Mouse (Mus musculus): ENCODE results near the gene N4bp1.

Gene N4bp1

DNA sequence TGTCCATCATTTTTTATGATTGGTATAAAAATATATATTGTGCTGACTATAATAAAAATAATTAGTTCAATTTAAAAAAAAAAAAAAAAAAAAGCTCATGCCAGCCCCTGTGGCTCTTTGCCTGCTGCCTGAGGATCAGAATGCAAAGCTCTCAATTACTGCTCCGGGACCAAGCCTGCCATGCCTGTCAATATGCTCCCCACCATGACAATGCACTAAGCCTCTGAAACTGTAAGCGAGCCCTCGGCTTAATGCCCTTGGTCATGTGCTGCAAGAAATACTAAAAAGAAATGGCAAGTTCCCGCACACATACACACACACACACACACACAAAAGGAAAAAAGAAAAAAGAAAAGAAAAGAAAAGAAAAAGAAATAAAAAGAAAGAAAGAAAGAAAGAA is 60.3 kb downstream of the N4bp1 start:
- DNase-seq (ENCODE audit: low spot score) = no peak

DNA sequence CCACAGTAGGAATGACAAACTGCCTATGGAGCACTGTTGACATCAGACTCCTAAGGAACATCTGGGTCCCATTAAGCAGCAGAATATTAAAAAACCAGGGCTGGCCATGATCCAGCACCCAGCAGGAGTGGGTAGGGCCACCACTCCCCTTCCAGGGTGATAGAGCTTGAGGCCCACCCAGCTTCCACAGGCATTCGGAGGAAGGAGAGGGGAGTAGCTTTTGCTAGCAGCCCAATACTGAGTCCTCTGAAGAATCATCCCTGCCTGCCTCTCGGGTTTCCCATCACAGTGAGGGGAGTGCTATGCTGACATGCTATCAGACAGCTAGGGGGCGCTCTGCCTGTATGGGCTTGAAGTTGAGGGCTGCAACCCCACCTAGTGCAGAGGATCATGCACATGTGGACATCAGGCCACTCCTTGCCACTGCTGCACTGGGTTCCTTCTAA is 64.3 kb downstream of the N4bp1 start:
- DNase-seq (ENCODE audit: low spot score) = no peak

DNA sequence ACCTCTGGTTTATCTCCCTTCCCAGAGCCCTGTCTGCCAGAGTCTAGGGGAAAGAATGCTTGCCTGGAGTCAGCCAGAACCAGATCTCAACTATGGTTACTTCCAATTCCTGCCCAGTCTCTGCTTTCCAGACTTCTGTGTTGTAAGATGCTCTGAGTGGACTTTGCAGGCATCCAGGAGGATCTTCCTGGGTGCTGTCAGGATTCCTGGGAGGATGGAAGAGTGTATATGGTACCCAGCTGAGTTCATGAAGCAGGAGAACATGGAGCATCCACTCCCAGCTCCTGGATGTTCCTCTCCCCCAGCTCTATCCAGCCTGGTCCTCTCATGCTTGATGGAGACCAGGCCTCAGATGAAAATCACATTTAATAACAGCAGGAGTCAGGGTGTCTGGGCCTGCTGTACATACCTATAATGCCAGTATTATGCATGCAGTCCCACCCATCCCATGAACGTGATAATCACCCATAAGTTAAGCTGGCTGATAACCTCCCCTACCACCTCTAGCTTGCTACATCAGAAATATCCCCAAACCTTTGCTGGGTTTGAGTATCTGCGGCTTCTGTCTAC is 64.8 kb downstream of the N4bp1 start:
- no peak for DNase-seq (ENCODE audit: low spot score)

DNA sequence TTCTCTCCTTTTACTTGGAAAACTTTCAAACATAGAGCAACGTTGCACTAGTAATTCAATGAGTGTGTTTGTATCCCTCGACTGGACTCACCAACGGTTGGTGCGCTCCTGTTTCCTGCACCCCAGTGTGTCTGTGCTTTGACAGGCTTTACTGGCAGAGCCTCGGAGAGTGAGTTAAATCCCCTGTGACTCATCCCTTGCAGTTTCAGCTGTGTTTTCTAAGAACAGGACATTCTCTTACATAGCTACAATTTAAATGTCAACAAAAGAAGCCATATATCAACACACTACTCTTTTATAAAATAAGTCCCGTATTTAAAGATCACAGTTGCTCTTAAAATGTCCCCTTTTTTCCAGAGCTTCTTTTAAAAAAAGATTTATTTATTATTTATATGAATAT is 65.6 kb downstream of the N4bp1 start:
- DNase-seq (ENCODE audit: low spot score) = no peak

DNA sequence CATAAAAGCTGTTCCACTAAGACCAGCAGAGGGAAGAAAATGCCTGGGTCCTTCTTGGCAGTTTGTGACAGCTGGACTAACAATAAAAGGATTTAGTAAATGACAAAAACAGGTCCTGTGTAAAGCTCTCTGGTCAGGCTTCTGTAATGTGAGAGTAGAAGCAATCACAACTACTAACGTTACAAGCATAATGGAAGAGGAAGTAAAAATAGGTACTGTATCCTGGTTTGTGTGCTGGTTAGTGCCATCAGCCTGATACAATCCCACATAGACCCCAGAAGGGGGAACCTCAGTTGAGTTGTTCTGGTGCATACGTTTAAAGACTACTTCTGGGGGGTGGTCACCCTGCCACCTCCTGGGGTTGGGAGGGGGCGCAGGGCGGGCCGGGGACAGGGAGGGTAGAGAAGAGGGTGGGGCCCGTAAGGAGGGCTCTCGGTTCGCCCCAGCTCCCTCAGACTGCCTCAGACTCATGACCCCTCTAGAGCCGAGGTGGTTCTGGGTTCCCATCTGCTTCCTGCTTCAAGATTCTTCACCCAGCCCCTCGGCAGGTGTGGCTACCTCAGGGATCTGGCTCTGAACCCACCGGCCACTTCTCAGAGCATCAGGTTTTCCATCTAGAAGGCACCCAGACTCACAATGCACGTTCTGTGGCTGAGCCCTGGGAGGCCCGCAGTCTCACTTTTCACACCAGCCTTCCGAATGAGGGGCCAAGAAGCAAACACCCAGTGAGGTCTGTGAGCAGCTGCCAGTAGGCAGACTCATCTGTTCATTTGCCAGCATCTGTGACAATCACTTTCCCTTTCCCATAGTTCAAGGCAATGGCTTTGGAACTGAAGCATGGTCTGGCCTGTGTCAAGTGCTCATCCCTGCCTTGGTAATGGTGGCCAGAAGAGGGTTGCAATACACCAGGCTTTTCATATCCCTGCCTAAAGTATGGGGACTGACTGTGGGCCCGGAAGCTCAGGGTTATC is 75.8 kb downstream of the N4bp1 start:
- DNase-seq (ENCODE audit: low spot score) = no peak

DNA sequence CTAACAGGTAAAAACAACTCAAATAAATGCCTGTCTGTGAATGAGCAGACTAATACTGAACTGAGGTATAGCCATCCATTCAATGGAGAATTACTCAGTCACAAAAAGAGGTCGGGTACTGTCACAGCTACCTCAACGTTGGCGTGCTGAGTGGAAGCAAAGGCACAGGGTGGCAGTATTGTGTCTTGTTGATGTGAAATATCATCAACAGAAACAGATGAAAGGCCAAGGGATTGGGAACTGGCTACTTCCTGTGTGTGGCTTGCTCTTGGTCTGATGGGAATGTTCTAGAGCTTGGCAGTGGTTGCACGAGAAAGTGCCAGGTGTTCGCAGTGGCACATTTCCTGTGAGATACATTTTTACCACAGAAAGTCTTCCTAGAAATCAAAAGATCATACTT is 76.8 kb downstream of the N4bp1 start:
- no peak for DNase-seq (ENCODE audit: low spot score)

DNA sequence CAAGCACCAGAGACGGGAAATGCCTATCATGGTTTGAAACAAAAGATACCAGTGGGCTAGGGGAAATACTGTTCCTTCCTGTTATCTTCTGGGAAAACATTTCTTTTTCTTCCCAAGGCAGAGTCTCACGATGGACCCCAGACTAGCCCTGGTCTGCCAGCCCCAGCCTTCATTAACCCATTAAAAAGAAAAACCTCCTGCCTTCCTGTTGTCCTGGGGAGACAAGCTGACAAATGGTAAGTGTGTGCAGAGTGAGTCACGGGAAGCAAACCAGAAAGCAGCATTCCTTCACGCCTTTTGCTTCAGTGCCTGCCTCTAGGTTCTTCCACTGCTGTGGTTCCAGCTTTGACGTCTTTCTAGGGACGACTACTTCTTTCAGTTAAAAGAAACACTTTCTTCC is 83.1 kb downstream of the N4bp1 start:
- no peak for DNase-seq (ENCODE audit: low spot score)

DNA sequence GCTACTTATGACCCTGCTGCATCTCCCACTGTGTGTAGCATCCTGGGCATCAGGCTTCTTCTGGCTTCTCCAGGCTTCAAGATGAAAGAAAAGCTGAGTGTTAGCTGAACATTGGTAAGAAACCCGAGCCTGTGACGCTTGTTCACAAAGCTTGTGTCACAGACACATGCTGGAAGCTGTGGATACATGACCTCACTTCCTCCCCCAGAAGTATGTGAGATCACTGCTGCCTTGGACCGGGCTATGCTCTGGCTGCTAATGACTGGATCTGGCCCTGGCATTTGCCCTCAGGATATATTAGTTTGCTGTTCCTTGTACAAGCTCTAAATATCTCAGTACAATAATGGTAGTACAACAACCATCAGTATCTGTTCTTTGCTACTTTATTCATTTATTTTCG is 84.1 kb downstream of the N4bp1 start:
- DNase-seq (ENCODE audit: low spot score) = no peak

DNA sequence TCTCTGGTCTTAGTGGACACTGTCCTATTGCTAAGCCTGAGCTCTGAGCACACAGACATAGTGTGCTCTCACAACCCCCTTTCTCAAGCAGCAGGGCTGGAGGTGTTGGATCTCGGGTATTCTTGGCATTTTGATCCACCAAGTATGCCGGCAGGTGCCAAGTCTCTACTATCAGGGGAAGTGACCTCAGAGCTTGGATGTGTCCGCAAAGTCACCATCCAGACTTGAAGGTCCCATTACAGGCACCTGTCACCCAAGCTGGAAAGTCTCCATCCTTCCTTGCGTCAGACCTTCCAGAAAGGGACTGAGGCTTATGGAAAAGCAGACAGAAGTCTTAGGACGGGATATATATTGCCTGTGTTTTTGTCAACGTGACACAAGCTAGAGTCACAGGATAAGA is 86.9 kb downstream of the N4bp1 start:
- DNase-seq (ENCODE audit: low spot score) = no peak

DNA sequence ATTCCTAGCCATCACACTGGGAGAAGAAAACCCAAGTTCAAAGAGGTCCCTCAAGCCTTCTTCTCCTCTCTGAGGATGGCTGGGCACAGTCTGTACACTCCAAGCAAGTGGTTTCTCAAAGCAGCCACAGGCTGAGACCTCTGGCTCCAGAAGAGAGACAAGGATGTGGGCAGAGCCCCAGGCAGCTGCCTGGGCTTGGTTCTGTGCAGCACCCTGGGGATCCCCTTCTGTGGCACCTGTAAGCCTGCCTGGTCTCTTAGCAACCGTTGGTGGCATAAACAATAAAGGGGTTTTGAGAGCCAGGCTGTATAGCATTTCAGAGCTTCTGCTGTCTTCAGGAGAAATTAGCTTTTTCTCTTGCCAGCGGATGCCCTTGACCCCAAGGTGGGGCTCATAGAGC is 87.4 kb downstream of the N4bp1 start:
- DNase-seq (ENCODE audit: low spot score) = no peak

DNA sequence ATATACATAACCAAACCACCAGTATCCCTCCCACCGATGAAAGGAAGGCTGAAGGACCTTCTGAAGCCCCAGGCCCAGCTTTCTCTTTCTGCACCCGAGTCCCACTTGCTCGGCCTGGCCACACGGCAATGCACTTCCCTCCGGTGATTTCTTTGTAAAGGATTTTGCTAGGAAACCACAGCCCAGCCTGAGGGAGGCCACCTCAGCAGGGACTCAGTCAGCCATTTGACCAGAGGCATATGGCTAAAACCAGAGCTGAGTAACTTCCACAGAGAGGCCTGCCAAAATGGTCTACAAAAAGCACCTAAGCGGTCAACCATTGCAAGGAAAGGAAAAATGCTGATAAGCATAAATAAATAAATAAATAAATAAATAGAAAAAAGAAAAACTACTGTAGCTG is 90.3 kb downstream of the N4bp1 start:
- DNase-seq (ENCODE audit: low spot score) = no peak

DNA sequence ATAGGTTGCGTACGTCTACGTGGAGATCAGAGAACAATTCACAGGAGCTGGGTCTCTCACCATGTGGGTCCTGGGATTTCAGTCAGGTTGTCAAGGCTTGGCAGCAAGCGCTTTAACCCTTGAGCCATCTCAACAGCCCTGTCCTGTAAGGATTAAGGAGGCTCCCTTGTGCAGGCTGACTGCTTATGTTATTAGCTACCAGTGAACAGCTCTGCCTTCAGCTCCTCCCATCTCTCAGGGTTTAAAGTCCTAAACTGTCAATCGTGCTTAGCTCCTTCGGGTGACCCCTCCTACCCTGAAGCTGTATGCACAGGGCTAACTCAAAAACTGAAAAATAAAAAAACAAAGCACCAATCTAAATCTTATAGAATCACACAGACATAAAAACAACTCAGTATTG is 93.5 kb downstream of the N4bp1 start:
- no peak for DNase-seq (ENCODE audit: low spot score)

DNA sequence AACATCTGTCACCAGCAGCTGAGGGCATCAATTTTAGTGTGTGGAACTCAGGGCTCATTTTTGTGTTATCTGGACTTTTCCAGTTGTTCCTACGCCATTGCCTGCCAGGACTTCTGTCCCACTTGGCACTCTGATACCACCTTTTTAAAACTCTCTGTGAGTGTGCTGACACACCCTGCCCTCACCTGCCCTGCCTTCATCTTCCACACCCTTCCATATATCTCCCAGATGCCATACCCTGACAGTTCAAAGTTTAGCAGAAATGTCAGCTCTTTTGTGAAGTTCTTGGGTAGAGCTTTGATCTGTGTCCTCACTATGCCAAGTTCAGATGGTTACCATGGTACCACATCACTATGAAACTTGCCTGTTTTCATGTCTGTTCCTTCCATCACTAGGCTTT is 95.5 kb downstream of the N4bp1 start:
- no peak for DNase-seq (ENCODE audit: low spot score)

DNA sequence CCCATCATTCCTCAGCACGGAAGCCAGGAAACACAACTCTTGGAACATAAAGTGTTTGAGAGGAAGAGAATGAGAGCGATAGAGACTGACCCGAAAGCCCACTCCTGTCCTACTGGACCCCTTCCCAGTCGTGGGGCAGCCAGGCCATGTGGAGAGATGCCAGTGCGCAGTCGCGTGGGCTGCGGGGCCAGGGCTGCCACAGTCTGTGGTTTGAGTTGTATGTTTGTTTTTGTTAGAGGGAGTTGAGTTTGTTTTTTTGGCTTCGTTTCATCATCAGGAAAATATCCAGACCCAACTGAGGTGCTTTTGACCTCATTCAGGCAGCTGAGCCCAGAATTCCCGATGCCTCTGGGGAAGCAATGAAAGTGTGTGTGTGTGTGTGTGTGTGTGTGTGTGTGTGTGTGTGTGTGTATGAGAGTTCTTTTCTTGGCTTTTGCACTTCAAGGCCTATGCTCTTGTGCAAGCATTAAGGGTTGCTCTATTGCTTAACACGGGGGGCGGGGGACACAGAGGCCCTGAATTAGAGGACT is 97.1 kb downstream of the N4bp1 start:
- no peak for DNase-seq (ENCODE audit: low spot score)

DNA sequence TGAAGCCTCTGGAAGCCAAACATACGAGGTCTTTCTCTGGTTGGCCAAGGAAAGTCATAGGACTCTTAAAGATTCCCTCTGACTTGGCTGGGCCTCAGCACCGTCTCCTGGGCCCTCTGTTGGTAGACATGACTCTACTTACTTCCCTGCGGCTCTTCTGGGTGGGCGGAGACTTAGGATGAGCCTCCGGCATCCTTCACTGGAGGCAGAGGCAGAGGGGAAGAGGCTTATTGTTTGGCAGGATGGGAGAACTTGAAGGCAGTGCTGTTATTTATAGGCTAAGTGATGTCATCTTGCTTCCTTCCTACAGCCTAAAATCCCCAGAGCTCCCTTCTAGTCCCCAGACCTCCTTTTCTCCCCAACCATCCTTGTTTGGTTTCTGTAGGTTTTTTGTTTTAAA is 98.6 kb downstream of the N4bp1 start:
- DNase-seq (ENCODE audit: low spot score) = no peak

DNA sequence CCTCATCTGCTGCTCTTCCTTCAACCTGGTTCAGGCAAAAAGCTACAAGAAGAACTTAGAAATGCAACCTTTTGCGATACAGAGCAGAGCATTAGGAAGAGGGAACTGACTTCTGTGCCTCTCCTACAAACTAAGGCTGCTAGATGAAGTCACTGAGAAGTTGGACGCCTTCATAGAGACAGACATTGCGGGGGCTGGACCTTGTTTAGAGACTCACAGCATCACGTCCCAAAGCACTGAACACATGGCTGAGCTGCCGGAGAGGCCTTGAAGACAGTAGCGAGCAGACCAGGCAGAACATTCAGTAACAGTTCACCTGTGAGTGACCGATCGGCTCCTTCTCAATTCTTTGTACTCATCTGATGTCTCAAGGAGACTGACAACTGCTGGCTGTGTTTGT is 104.0 kb downstream of the N4bp1 start:
- DNase-seq (ENCODE audit: low spot score) = no peak

DNA sequence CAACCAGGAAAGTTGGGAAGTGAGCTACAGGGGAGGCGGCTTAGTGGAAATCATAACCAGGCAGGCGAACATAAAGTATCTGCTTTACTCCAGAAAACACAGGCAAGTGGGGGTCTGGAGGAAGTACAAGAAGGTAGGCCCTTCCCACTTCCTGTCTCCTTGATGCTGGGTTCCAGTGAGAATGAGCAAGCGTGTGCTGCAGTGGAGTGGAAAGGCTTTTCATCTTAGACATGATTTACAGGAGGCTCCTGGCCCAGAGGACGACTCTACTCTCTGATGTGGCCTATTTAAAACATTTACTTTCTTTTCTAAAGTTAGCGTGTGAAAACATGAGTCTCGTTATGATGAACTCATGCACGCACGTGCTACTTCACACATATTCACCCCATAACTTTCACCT is 105.9 kb downstream of the N4bp1 start:
- DNase-seq (ENCODE audit: low spot score) = no peak

DNA sequence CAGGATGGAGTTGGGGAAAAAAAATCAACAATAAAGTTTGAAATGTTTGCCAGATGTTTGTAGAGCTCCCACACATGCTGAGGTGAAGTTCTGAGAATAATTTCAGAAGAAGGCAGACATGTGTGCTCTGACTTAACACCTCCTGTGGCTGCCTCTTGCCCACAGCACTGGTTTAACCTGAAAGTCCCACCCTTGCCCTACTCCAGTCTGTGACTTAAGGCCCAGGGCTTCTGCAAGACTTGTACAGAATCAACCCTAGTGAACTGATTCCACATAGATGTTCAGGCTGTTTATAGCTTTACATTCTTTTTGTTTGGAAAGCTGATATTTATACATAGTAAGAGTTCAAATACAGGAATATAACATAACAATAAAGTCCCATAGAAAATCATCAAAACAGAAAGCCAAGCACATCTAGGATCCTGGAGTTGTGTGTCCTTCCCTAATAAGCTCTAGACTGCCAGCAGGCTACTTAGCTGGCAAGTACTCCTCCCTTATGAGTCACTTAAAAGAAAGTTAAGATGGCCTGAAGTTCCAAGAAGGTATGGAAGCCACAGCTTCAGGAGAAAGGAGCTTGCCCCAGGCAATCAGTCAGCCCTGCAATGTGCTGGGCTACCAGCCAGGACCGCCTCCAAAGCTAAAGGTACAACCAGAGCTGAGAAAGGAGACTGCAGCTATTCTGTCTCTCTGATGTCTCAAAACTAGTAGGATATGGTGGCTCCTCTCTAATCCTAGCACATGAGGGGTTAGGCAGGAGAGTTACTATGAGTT is 114.9 kb downstream of the N4bp1 start:
- no peak for DNase-seq (ENCODE audit: low spot score)

DNA sequence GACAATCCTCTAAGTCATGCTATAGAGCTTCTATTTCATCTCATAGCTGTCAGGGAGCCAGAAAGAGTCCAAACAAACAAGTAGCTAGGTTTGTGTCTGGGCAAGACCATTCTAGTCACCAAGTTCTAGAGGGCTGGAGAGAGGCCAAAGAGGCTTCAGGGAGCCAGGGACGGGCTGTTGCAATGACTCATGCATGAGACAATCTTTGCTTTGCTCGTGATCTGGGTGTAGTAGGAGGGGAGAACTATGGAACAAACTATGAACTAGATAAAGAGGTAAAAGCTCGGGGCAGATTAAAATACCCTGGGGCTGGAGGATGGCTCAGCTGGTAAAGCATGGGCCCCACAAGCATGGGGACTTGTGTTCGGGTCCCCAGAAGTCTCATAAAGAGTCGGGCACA is 116.6 kb downstream of the N4bp1 start:
- DNase-seq (ENCODE audit: low spot score) = peak; percentile 48

DNA sequence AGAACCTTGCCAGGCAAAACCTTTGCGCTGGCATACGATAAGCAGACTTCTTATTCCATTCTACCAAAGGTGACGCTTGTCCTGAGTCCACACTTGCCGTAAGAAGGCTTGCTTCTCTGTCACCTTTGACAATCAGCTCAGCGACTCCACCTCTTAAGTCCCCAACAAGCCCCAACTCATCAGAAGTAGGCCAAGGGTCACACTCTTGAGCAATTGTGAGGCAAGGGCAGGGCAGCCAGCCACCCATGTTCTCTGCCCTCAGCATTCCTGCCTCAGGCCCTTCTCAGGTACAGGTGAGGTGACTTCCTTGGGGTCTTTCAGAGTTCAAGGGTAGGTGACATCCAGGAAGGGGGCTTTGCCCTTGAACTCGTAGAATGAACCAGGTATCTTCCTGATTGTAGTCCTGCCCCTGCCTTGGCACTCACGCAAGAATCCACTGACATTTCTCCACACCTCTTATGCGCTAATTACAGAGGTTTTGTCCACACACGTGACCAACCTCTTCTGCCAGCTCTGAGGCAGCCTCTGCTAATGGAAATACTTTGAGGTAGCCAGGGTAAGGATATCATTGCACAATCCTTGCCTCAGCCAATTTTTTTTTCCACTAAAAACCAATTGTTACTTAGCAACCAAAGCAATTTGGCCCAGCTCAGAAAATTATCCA is 118.4 kb downstream of the N4bp1 start:
- DNase-seq (ENCODE audit: low spot score) = no peak

DNA sequence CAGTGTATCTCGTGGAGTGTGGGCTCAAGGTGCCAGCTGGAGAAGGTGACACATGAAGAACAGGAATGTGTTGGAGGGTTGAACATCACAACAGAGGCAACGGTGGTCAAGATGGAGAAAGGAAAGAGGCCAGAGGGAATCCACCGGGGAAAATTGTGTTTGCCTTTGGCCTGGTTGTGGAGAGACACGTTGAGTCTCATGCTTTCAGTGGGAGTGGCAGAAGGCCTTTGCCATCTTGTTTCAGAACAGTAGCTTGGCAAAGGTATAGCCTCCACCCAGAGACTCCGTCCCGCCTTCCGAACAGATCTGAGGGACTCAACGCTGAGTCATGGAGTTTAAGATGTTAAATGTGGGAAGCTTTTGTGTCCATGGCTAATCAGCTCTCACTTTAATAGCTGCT is 119.4 kb downstream of the N4bp1 start:
- DNase-seq (ENCODE audit: low spot score) = no peak

DNA sequence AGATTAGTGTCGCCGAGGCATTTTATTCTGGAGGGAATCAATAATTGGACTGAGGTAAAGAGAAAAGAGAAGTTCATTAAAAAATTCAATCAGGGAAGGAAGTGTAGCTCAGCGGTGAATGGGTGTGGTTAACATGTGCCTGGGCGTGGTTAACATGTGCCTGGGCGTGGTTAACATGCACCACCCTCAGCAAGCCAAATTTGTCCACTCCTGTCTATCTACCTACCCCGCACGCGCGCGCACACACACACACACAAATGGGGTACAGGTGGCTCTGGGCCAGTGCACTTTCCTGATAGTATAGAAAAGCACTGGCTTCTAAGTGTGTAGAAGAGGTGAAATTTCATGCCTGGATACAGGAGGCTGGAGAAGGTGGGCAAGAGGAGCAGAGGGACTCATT is 119.9 kb downstream of the N4bp1 start:
- DNase-seq (ENCODE audit: low spot score) = no peak

Measured in left cerebral cortex, adult 11 months (tissue).